Mouse (Mus musculus): Measurements from ENCODE around the gene Nyap1. TPM values are rescaled to one million over a fixed set of nuclear protein-coding genes. Genes with fewer than 3 reads are reported as not detected.
"Not testable (repeated sequence)": the region's sequence is repeated elsewhere in the genome, so short reads cannot be mapped to it uniquely, and the experiment has no call there.

Nyap1 gene
- polyA plus RNA-seq, 1 experiment from 2014 or later, result 5.1 TPM

- H3K9me3 ChIP-seq (replicated peaks), result no peaks in the 10 kb centered on the region
- no peaks in the 10 kb centered on the region for H3K27me3 ChIP-seq (ENCODE audit: low read depth, poor library complexity, severe bottlenecking)
- no peak overlapping the region for H3K4me3 ChIP-seq
- WGBS, result 90% methylated on average over 19 of the region's 19 CpGs
- H3K4me1 ChIP-seq, result peaks cover 6% of the 10 kb centered on the region; the same call in 1 of the 2 replicates
- DNase-seq (ENCODE audit: low spot score), result no peak
- peaks cover 49% of the 10 kb centered on the region for H3K36me3 ChIP-seq
- H3K27ac ChIP-seq (replicated peaks), result no peak overlapping the region
These were observed 17.6 kb upstream of the Nyap1 start for GRCm38 (mm10) chr5:137758921-137759534.

GRCm38 (mm10) chr5:137757887-137758286 lies 16.5 kb upstream of the Nyap1 start:
- Histone ChIP-seq H3K4me3 (no peak overlapping the region), H3K36me3 (peaks cover 60% of the 10 kb centered on the region), H3K27ac (replicated peaks) (no peak overlapping the region), H3K4me1 (peaks cover 6% of the 10 kb centered on the region; the same call in 1 of the 2 replicates), H3K9me3 (replicated peaks) (no peaks in the 10 kb centered on the region), H3K27me3 (ENCODE audit: low read depth, poor library complexity, severe bottlenecking) (no peaks in the 10 kb centered on the region)
- DNase-seq (ENCODE audit: low spot score), result no peak
- WGBS, result 86% methylated on average over 6 of the region's 6 CpGs

- 45% methylated on average over 10 of the region's 10 CpGs for WGBS
- H3K36me3 ChIP-seq, result peaks cover 68% of the 10 kb centered on the region
These were observed 15.7 kb upstream of the Nyap1 start for GRCm38 (mm10) chr5:137756882-137757661.

GRCm38 (mm10) chr5:137756106-137756505 lies 14.7 kb upstream of the Nyap1 start:
- DNase-seq (ENCODE audit: low spot score), result no peak
- no peaks in the 10 kb centered on the region for H3K27me3 ChIP-seq (ENCODE audit: low read depth, poor library complexity, severe bottlenecking)
- no peak overlapping the region for H3K27ac ChIP-seq (replicated peaks)
- H3K4me1 ChIP-seq, result peaks cover 6% of the 10 kb centered on the region; the same call in 1 of the 2 replicates
- H3K9me3 ChIP-seq (replicated peaks), result no peaks in the 10 kb centered on the region
- no peak overlapping the region for H3K4me3 ChIP-seq
- peaks cover 78% of the 10 kb centered on the region for H3K36me3 ChIP-seq
- 91% methylated on average over 3 of the region's 3 CpGs for WGBS

More at GRCm38 (mm10) chr5:137756882-137757661, 15.7 kb upstream of the Nyap1 start:
- Histone ChIP-seq H3K4me3 (no peak overlapping the region), H3K27me3 (ENCODE audit: low read depth, poor library complexity, severe bottlenecking) (no peaks in the 10 kb centered on the region), H3K9me3 (replicated peaks) (no peaks in the 10 kb centered on the region), H3K4me1 (peaks cover 6% of the 10 kb centered on the region; the same call in 1 of the 2 replicates), H3K27ac (replicated peaks) (no peak overlapping the region)
- peak; percentile 84 for DNase-seq (ENCODE audit: low spot score)

GRCm38 (mm10) chr5:137755425-137755824 lies 14.0 kb upstream of the Nyap1 start:
- no peak for DNase-seq (ENCODE audit: low spot score)
- 86% methylated on average over 5 of the region's 5 CpGs for WGBS
- Histone ChIP-seq H3K27ac (replicated peaks) (no peak overlapping the region), H3K27me3 (ENCODE audit: low read depth, poor library complexity, severe bottlenecking) (no peaks in the 10 kb centered on the region), H3K9me3 (replicated peaks) (no peaks in the 10 kb centered on the region), H3K36me3 (peaks cover 81% of the 10 kb centered on the region), H3K4me3 (no peak overlapping the region), H3K4me1 (peaks cover 6% of the 10 kb centered on the region; the same call in 1 of the 2 replicates)

- Histone ChIP-seq H3K9me3 (replicated peaks) (no peaks in the 10 kb centered on the region), H3K36me3 (peaks cover 71% of the 10 kb centered on the region), H3K27ac (replicated peaks) (no peak overlapping the region), H3K27me3 (ENCODE audit: low read depth, poor library complexity, severe bottlenecking) (no peaks in the 10 kb centered on the region), H3K4me1 (peaks cover 16% of the 10 kb centered on the region), H3K4me3 (no peak overlapping the region)
- WGBS, result 85% methylated on average over 13 of the region's 13 CpGs
- no peak for DNase-seq (ENCODE audit: low spot score)
These were observed 11.9 kb upstream of the Nyap1 start for GRCm38 (mm10) chr5:137753111-137753832.

GRCm38 (mm10) chr5:137751988-137752387 lies 10.6 kb upstream of the Nyap1 start:
- Histone ChIP-seq H3K4me3 (no peak overlapping the region), H3K27me3 (ENCODE audit: low read depth, poor library complexity, severe bottlenecking) (no peaks in the 10 kb centered on the region), H3K4me1 (peaks cover 27% of the 10 kb centered on the region), H3K9me3 (replicated peaks) (no peaks in the 10 kb centered on the region), H3K27ac (replicated peaks) (no peak overlapping the region), H3K36me3 (peaks cover 63% of the 10 kb centered on the region)
- DNase-seq (ENCODE audit: low spot score), result no peak
- WGBS, result 96% methylated on average over 6 of the region's 6 CpGs

GRCm38 (mm10) chr5:137751221-137751887 lies 9.9 kb upstream of the Nyap1 start:
- DNase-seq (ENCODE audit: low spot score), result no peak
- no peak overlapping the region for H3K27ac ChIP-seq (replicated peaks)
- no peak overlapping the region for H3K4me3 ChIP-seq
- 92% methylated on average over 13 of the region's 13 CpGs for WGBS
- H3K4me1 ChIP-seq, result peaks cover 32% of the 10 kb centered on the region
- no peaks in the 10 kb centered on the region for H3K9me3 ChIP-seq (replicated peaks)
- peaks cover 57% of the 10 kb centered on the region for H3K36me3 ChIP-seq
- no peaks in the 10 kb centered on the region for H3K27me3 ChIP-seq (ENCODE audit: low read depth, poor library complexity, severe bottlenecking)

- H3K4me1 ChIP-seq, result peaks cover 43% of the 10 kb centered on the region
- H3K9me3 ChIP-seq (replicated peaks); DNase-seq (ENCODE audit: low spot score); H3K27me3 ChIP-seq (ENCODE audit: low read depth, poor library complexity, severe bottlenecking); H3K4me3 ChIP-seq; H3K27ac ChIP-seq (replicated peaks): not testable (repeated sequence)
- peaks cover 45% of the 10 kb centered on the region for H3K36me3 ChIP-seq
- WGBS, result 93% methylated on average over 7 of the region's 8 CpGs
These were observed 8.8 kb upstream of the Nyap1 start for GRCm38 (mm10) chr5:137750212-137750611.

- Histone ChIP-seq H3K4me3 (peak overlapping the region; percentile 16; the same call in 1 of the 2 replicates), H3K27ac (replicated peaks) (peak overlapping the region; percentile 42), H3K27me3 (ENCODE audit: low read depth, poor library complexity, severe bottlenecking) (no peaks in the 10 kb centered on the region), H3K9me3 (replicated peaks) (no peaks in the 10 kb centered on the region), H3K4me1 (peaks cover 48% of the 10 kb centered on the region), H3K36me3 (peaks cover 43% of the 10 kb centered on the region)
- DNase-seq (ENCODE audit: low spot score), result no peak
- 81% methylated on average over 6 of the region's 6 CpGs for WGBS
These were observed 7.9 kb upstream of the Nyap1 start for GRCm38 (mm10) chr5:137749196-137749836.

- Histone ChIP-seq H3K4me3 (peak overlapping the region; percentile 83), H3K9me3 (replicated peaks) (no peaks in the 10 kb centered on the region), H3K27ac (replicated peaks) (no peak overlapping the region), H3K27me3 (ENCODE audit: low read depth, poor library complexity, severe bottlenecking) (no peaks in the 10 kb centered on the region), H3K36me3 (peaks cover 32% of the 10 kb centered on the region), H3K4me1 (peaks cover 48% of the 10 kb centered on the region)
- WGBS, result 56% methylated on average over 5 of the region's 5 CpGs
- DNase-seq (ENCODE audit: low spot score), result no peak
These were observed 6.8 kb upstream of the Nyap1 start for GRCm38 (mm10) chr5:137748130-137748770.
